Mouse (Mus musculus): Measurements from ENCODE around the gene Aplf. TPM values are rescaled to one million over a fixed set of nuclear protein-coding genes. Genes with fewer than 3 reads are reported as not detected.

Aplf gene
- total and polyA plus RNA-seq, 2 experiments from 2014 or later, result 2.0 to 2.7 TPM

DNA sequence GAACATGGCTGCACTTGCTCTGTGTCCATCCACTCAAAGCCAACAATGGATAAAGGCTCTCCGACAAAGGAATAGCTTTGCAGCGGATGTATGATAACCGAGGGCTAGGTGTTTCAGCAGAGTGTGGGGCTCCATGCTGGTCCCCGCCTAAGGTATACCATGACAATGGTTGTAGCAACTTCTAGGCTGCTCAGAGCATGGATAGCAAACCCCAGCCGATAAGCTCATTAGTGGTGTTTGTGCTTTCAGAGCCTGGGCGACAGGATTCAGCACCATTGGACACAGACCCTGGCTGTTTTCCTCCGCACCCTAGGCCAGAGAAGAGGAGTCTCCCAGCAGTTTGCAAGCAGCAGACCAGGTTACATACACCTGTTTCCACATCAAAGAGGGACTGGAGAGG lies 88.0 kb downstream of the Aplf start:
- Histone ChIP-seq H3K4me3 (ENCODE audit: low read depth, low read length) (no peak overlapping the region), H3K9ac (replicated peaks; ENCODE audit: low read depth, low read length) (no peak overlapping the region), H3K27ac (ENCODE audit: low read depth) (no peak overlapping the region), H3K4me1 (ENCODE audit: control insufficient read depth, insufficient read depth) (peaks cover 11% of the 10 kb centered on the region), H3K36me3 (replicated peaks; ENCODE audit: control insufficient read depth, insufficient read depth, low read length) (no peaks in the 10 kb centered on the region), H3K27me3 (ENCODE audit: control insufficient read depth, insufficient read depth, low read length) (peaks cover 22% of the 10 kb centered on the region), H3K4me2 (ENCODE audit: low read depth, low read length) (no peak overlapping the region), H3K9me3 (replicated peaks; ENCODE audit: control insufficient read depth, low read length) (no peaks in the 10 kb centered on the region)
- TF ChIP-seq EP300 (IDR thresholded peaks at IDR 0.05; ENCODE audit: low read depth), result no peak
- no peak for TF ChIP-seq CTCF (IDR thresholded peaks at IDR 0.05; ENCODE audit: low read depth)
- ATAC-seq (ENCODE audit: insufficient read depth, low read depth), result no peak
- DNase-seq (ENCODE audit: low spot score), result no peak
- WGBS, result 83% methylated on average over 7 of the region's 7 CpGs

DNA sequence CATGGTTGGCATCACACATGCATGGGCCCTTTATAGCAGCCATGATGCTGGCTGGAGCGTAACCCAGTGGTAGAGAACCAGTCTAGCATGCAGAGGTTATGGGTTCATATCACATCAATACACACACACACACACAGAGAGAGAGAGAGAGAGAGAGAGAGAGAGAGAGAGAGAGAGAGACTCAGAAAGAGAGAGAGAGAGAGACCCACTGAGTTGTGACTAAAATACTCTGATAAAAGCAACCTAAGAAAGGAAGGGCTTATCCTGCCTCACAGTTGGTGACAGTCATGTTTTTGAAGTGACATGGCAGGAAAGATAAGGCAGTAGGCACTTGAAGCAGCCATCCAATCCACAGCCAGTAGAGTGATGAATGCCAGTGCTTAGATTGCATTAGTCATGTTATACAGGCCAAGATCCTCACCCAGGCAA lies 88.8 kb downstream of the Aplf start:
- TF ChIP-seq EP300 (IDR thresholded peaks at IDR 0.05; ENCODE audit: low read depth) (no peak), CTCF (IDR thresholded peaks at IDR 0.05; ENCODE audit: low read depth) (no peak)
- Histone ChIP-seq H3K36me3 (replicated peaks; ENCODE audit: control insufficient read depth, insufficient read depth, low read length) (no peaks in the 10 kb centered on the region), H3K9me3 (replicated peaks; ENCODE audit: control insufficient read depth, low read length) (no peaks in the 10 kb centered on the region), H3K27me3 (ENCODE audit: control insufficient read depth, insufficient read depth, low read length) (peaks cover 16% of the 10 kb centered on the region), H3K27ac (ENCODE audit: low read depth) (no peak overlapping the region), H3K4me3 (ENCODE audit: low read depth, low read length) (no peak overlapping the region), H3K9ac (replicated peaks; ENCODE audit: low read depth, low read length) (no peak overlapping the region), H3K4me1 (ENCODE audit: control insufficient read depth, insufficient read depth) (peaks cover 11% of the 10 kb centered on the region), H3K4me2 (ENCODE audit: low read depth, low read length) (no peak overlapping the region)
- DNase-seq (ENCODE audit: low spot score), result peak; percentile 30
- 68% methylated on average over 1 of the region's 1 CpGs for WGBS
- peak; percentile 61 for ATAC-seq (ENCODE audit: insufficient read depth, low read depth)

DNA sequence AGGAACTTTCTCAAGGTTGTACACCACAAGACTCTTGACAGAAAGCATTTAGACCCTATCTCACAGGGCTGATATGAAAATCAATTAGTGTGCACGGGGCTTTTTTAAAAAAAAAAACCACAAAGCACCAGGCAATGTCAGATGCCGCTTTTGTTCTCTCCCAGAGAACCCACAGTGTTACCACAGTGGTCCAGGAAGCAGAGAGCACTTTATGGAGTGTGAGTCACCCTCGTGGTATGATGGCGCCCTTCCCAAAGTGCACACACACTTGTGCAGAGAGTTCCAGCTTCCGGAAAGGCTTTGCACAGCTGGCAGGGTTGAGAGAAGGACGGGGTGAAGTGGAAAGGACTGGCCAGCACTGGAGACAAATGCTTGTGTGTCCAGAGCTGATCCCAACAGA lies 89.5 kb downstream of the Aplf start:
- ATAC-seq (ENCODE audit: insufficient read depth, low read depth) (peak; percentile 83), DNase-seq (ENCODE audit: low spot score) (peak; percentile 34)
- Histone ChIP-seq H3K27ac (ENCODE audit: low read depth) (0 out of 2 replicates have a peak overlapping the region, but pooled peaks have one; percentile 7), H3K4me2 (ENCODE audit: low read depth, low read length) (no peak overlapping the region), H3K4me1 (ENCODE audit: control insufficient read depth, insufficient read depth) (peaks cover 11% of the 10 kb centered on the region), H3K36me3 (replicated peaks; ENCODE audit: control insufficient read depth, insufficient read depth, low read length) (no peaks in the 10 kb centered on the region), H3K27me3 (ENCODE audit: control insufficient read depth, insufficient read depth, low read length) (peaks cover 15% of the 10 kb centered on the region; the same call in 1 of the 2 replicates), H3K9me3 (replicated peaks; ENCODE audit: control insufficient read depth, low read length) (no peaks in the 10 kb centered on the region), H3K9ac (replicated peaks; ENCODE audit: low read depth, low read length) (no peak overlapping the region), H3K4me3 (ENCODE audit: low read depth, low read length) (no peak overlapping the region)
- 11% methylated on average over 6 of the region's 6 CpGs for WGBS
- TF ChIP-seq EP300 (IDR thresholded peaks at IDR 0.05; ENCODE audit: low read depth) (no peak), CTCF (IDR thresholded peaks at IDR 0.05; ENCODE audit: low read depth) (no peak)

DNA sequence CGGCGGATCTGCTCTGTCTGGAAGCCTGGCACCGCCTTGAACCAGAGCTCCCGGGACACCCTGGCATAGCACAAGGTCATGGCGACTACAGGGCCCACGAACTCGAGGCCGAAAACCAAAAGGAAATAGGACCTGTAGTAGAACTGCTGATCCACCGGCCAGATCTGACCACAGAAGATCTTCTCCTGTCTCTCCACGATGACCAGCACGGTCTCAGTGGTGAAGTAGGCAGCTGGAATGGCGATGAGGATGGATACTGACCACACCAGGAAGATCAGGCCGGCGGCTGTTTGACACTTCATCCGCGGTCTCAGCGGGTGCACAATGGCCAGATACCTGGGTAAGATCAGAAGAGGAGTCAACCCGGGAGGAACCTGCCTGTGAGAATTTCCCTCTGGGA lies 90.4 kb downstream of the Aplf start:
- WGBS, result 85% methylated on average over 18 of the region's 18 CpGs
- TF ChIP-seq CTCF (IDR thresholded peaks at IDR 0.05; ENCODE audit: low read depth) (no peak), EP300 (IDR thresholded peaks at IDR 0.05; ENCODE audit: low read depth) (no peak)
- H3K27ac ChIP-seq (ENCODE audit: low read depth), result no peak overlapping the region
- H3K4me1 ChIP-seq (ENCODE audit: control insufficient read depth, insufficient read depth), result peaks cover 11% of the 10 kb centered on the region
- no peak overlapping the region for H3K4me2 ChIP-seq (ENCODE audit: low read depth, low read length)
- no peak for ATAC-seq (ENCODE audit: insufficient read depth, low read depth)
- peaks cover 9% of the 10 kb centered on the region; the same call in 1 of the 2 replicates for H3K27me3 ChIP-seq (ENCODE audit: control insufficient read depth, insufficient read depth, low read length)
- no peak for DNase-seq (ENCODE audit: low spot score)
- no peaks in the 10 kb centered on the region for H3K9me3 ChIP-seq (replicated peaks; ENCODE audit: control insufficient read depth, low read length)
- H3K36me3 ChIP-seq (replicated peaks; ENCODE audit: control insufficient read depth, insufficient read depth, low read length), result no peaks in the 10 kb centered on the region
- no peak overlapping the region for H3K9ac ChIP-seq (replicated peaks; ENCODE audit: low read depth, low read length)
- no peak overlapping the region for H3K4me3 ChIP-seq (ENCODE audit: low read depth, low read length)

DNA sequence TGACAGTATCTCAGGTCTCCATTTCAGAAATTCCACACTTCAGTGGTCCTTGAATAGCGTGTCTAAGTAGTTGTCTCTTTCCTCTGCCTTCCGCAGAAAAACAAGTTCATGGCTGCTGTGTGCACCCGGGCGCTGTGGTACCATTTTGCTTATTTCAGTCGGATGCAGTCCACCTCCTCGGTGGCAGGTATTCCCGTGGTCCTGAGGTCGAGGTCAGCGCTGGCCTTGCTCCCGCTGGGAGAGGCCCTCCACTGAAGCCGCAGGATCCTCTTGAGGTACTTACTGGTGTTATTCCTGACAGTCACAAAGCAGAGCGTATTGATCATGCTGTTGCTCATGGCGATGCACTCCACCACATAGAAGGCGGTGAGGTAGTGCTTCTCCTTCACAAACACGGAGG lies 90.9 kb downstream of the Aplf start:
- TF ChIP-seq EP300 (IDR thresholded peaks at IDR 0.05; ENCODE audit: low read depth) (no peak), CTCF (IDR thresholded peaks at IDR 0.05; ENCODE audit: low read depth) (no peak)
- no peaks in the 10 kb centered on the region for H3K36me3 ChIP-seq (replicated peaks; ENCODE audit: control insufficient read depth, insufficient read depth, low read length)
- H3K4me3 ChIP-seq (ENCODE audit: low read depth, low read length), result no peak overlapping the region
- no peak overlapping the region for H3K9ac ChIP-seq (replicated peaks; ENCODE audit: low read depth, low read length)
- H3K4me1 ChIP-seq (ENCODE audit: control insufficient read depth, insufficient read depth), result peaks cover 11% of the 10 kb centered on the region
- H3K9me3 ChIP-seq (replicated peaks; ENCODE audit: control insufficient read depth, low read length), result no peaks in the 10 kb centered on the region
- no peak overlapping the region for H3K27ac ChIP-seq (ENCODE audit: low read depth)
- no peak overlapping the region for H3K4me2 ChIP-seq (ENCODE audit: low read depth, low read length)
- H3K27me3 ChIP-seq (ENCODE audit: control insufficient read depth, insufficient read depth, low read length), result peaks cover 7% of the 10 kb centered on the region; the same call in 1 of the 2 replicates
- 85% methylated on average over 15 of the region's 15 CpGs for WGBS
- ATAC-seq (ENCODE audit: insufficient read depth, low read depth), result no peak
- no peak for DNase-seq (ENCODE audit: low spot score)

Other genes with a start within 250 kb of the Aplf start
- 30.0 and 106 TPM in 2 replicates for gene Bmp10, start 243.2 kb downstream of the Aplf start, total RNA-seq (2014; rRNA removed; ENCODE audit: low replicate concordance)
- 4.0 and 6.0 TPM in 2 replicates for gene Bmp10, start 243.2 kb downstream of the Aplf start, polyA plus RNA-seq (2015; fragmentation: Nextera tagmentation; extraction: Ambion mirVana)
- gene Arhgap25, start 138.9 kb downstream of the Aplf start, total RNA-seq (2014; rRNA removed; ENCODE audit: low replicate concordance), result 1.6 and 3.2 TPM in 2 replicates
- gene Arhgap25, start 138.9 kb downstream of the Aplf start, polyA plus RNA-seq (2015; fragmentation: Nextera tagmentation; extraction: Ambion mirVana), result 3.2 TPM in 2 replicates
- 1.7 and 2.2 TPM in 2 replicates for gene Prokr1, start 81.5 kb downstream of the Aplf start, total RNA-seq (2014; rRNA removed; ENCODE audit: low replicate concordance)
- 0.11 and 0.25 TPM in 2 replicates for gene Prokr1, start 81.5 kb downstream of the Aplf start, polyA plus RNA-seq (2015; fragmentation: Nextera tagmentation; extraction: Ambion mirVana)
- 0.77 TPM in 1 of 2 replicates, not detected in the other for gene Efcc1, start 58.7 kb upstream of the Aplf start, total RNA-seq (2014; rRNA removed; ENCODE audit: low replicate concordance)
- gene Efcc1, start 58.7 kb upstream of the Aplf start, polyA plus RNA-seq (2015; fragmentation: Nextera tagmentation; extraction: Ambion mirVana), result 0.62 and 0.75 TPM in 2 replicates
- gene Gp9, start 105.9 kb upstream of the Aplf start, total RNA-seq (2014; rRNA removed; ENCODE audit: low replicate concordance), result 0.19 and 0.23 TPM in 2 replicates
- gene Gp9, start 105.9 kb upstream of the Aplf start, polyA plus RNA-seq (2015; fragmentation: Nextera tagmentation; extraction: Ambion mirVana), result 0.89 and 1.0 TPM in 2 replicates
- gene Rab43, start 140.0 kb upstream of the Aplf start, total RNA-seq (2014; rRNA removed; ENCODE audit: low replicate concordance), result 11.8 and 19.7 TPM in 2 replicates
- gene Rab43, start 140.0 kb upstream of the Aplf start, polyA plus RNA-seq (2015; fragmentation: Nextera tagmentation; extraction: Ambion mirVana), result 6.7 and 6.8 TPM in 2 replicates
- not detected in 2 replicates for gene Gm45140, start 163.6 kb upstream of the Aplf start, total RNA-seq (2014; rRNA removed; ENCODE audit: low replicate concordance)
- 0.58 and 1.1 TPM in 2 replicates for gene Gm45140, start 163.6 kb upstream of the Aplf start, polyA plus RNA-seq (2015; fragmentation: Nextera tagmentation; extraction: Ambion mirVana)
- 5.6 and 40.5 TPM in 2 replicates for gene Isy1, start 166.6 kb upstream of the Aplf start, total RNA-seq (2014; rRNA removed; ENCODE audit: low replicate concordance)
- 16.7 and 18.4 TPM in 2 replicates for gene Isy1, start 166.6 kb upstream of the Aplf start, polyA plus RNA-seq (2015; fragmentation: Nextera tagmentation; extraction: Ambion mirVana)
- 247 and 318 TPM in 2 replicates for gene Cnbp, start 178.9 kb upstream of the Aplf start, total RNA-seq (2014; rRNA removed; ENCODE audit: low replicate concordance)
- gene Cnbp, start 178.9 kb upstream of the Aplf start, polyA plus RNA-seq (2015; fragmentation: Nextera tagmentation; extraction: Ambion mirVana), result 553 and 591 TPM in 2 replicates
- 92.4 and 95.1 TPM in 2 replicates for gene Copg1, start 215.6 kb upstream of the Aplf start, total RNA-seq (2014; rRNA removed; ENCODE audit: low replicate concordance)
- gene Copg1, start 215.6 kb upstream of the Aplf start, polyA plus RNA-seq (2015; fragmentation: Nextera tagmentation; extraction: Ambion mirVana), result 66.3 and 67.1 TPM in 2 replicates
- gene Hmces, start 241.7 kb upstream of the Aplf start, total RNA-seq (2014; rRNA removed; ENCODE audit: low replicate concordance), result 8.7 and 40.9 TPM in 2 replicates
- gene Hmces, start 241.7 kb upstream of the Aplf start, polyA plus RNA-seq (2015; fragmentation: Nextera tagmentation; extraction: Ambion mirVana), result 16.2 and 18.0 TPM in 2 replicates

Measured in heart, postnatal 0 days (tissue).